Mouse (Mus musculus) intestine, embryonic 14.5 days (tissue): ENCODE results near the gene Gpr160. TPM values are rescaled to one million over a fixed set of nuclear protein-coding genes. Genes with fewer than 3 reads are reported as not detected.

Experiments
- ATAC-seq: fragments of 200-750 bp; cut with Nextera tagmentation; replicated peaks from 2 replicates; pipeline ENCODE4 v1.8.0; 2017; ENCODE audit warnings: low read depth, moderate number of reproducible peaks, moderate TSS enrichment, moderate library complexity; ENCODE audit not compliant: low FRiP score, low TSS enrichment
- DNase-seq: peaks from one replicate; pipeline ENCODE4 v3.0.0-alpha.2; 2018; ENCODE audit warnings: low spot score
- H3K27ac ChIP-seq: fragments of 300-500 bp; sonication (generic); 2 replicates; pipeline ENCODE4 v1.5.1; 2014; ENCODE audit warnings: low read depth, mild to moderate bottlenecking, control low read depth
- H3K27me3 ChIP-seq: fragments of 300-500 bp; sonication (generic); replicated peaks from 2 replicates; pipeline ENCODE4 v1.6.1; 2014; ENCODE audit warnings: low read length, control low read depth; ENCODE audit not compliant: control insufficient read depth, insufficient read depth
- H3K36me3 ChIP-seq: fragments of 300-500 bp; sonication (generic); 2 replicates; pipeline ENCODE4 v1.6.1; 2014; ENCODE audit warnings: low read length, control low read depth; ENCODE audit not compliant: control insufficient read depth, insufficient read depth
- H3K4me1 ChIP-seq: fragments of 300-500 bp; sonication (generic); replicated peaks from 2 replicates; pipeline ENCODE4 v1.6.1; 2014; ENCODE audit warnings: low read length, control low read depth, mixed read lengths; ENCODE audit not compliant: control insufficient read depth, insufficient read depth
- H3K4me2 ChIP-seq: fragments of 300-500 bp; sonication (generic); 2 replicates; pipeline ENCODE4 v1.6.1; 2014; ENCODE audit warnings: low read length
- H3K4me3 ChIP-seq: fragments of 300-500 bp; sonication (generic); 2 replicates; pipeline ENCODE4 v1.5.1; 2014; ENCODE audit warnings: low read depth, low read length, control low read depth, mixed read lengths
- H3K9ac ChIP-seq: fragments of 300-500 bp; sonication (generic); 2 replicates; pipeline ENCODE4 v1.6.1; 2014; ENCODE audit warnings: mild to moderate bottlenecking, low read length
- H3K9me3 ChIP-seq: fragments of 300-500 bp; sonication (generic); 2 replicates; pipeline ENCODE4 v1.6.1; 2016; ENCODE audit warnings: low read length, control low read depth; ENCODE audit not compliant: control insufficient read depth
- WGBS: fragments of 180-500 bp; shearing (Covaris S2); extraction: QIAGEN DNeasy Blood & Tissue Kit; methylation state at CpG from one replicate; pipeline ENCODE4 v1.1.7; 2014; 5-methylcytosine and 5-hydroxymethylcytosine counted together
- polyA plus RNA-seq: library from polyadenylated mRNA; unstranded; fragments of >200 nt; fragmentation: Nextera tagmentation; extraction: Ambion mirVana; gene quantifications from 2 replicates; pipeline ENCODE4 v1.2.1, GENCODE M21; 2014

Gpr160 gene
- polyA plus RNA-seq, 1 experiment from 2014 or later: 4.0 TPM

- no peak overlapping the region for H3K9ac ChIP-seq
- no peaks in the 10 kb centered on the region for H3K36me3 ChIP-seq
- DNase-seq (no peak), ATAC-seq (no peak)
- H3K27me3 ChIP-seq: no peaks in the 10 kb centered on the region
- 80% methylated on average over 1 of the region's 1 CpGs for WGBS
- H3K4me3 ChIP-seq: no peak overlapping the region
- no peaks in the 10 kb centered on the region for H3K9me3 ChIP-seq
- no peak overlapping the region for H3K4me2 ChIP-seq
- H3K27ac ChIP-seq: no peak overlapping the region
- H3K4me1 ChIP-seq: no peaks in the 10 kb centered on the region
Observed at GRCm38 (mm10) chr3:30869995-30870394, 14.2 kb downstream of the Gpr160 start.

DNA sequence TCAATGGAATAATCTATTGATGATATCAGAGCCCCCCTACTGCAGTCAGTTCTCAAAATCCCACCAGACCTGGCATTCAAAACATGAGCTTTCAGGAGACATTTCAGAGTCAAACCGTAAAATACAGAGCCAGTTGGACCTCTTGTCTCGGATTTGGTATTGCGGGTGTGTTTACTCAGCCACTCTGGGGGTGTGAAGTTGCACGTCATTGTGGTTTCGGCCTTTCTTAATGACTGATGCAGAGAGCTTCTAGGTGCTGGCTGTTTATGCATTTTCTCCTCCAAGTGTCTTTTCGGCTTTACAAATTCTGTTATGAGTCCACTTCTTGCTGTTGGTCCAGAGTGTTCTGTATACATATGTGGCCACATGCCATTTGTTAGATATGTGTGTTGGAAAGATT, 21.0 kb downstream of the Gpr160 start:
- no peak for ATAC-seq
- Histone ChIP-seq H3K27me3 (no peaks in the 10 kb centered on the region), H3K4me3 (no peak overlapping the region), H3K4me2 (no peak overlapping the region), H3K36me3 (no peaks in the 10 kb centered on the region), H3K27ac (no peak overlapping the region), H3K9ac (no peak overlapping the region), H3K4me1 (no peaks in the 10 kb centered on the region), H3K9me3 (no peaks in the 10 kb centered on the region)
- no peak for DNase-seq
- 77% methylated on average over 6 of the region's 6 CpGs for WGBS

DNA sequence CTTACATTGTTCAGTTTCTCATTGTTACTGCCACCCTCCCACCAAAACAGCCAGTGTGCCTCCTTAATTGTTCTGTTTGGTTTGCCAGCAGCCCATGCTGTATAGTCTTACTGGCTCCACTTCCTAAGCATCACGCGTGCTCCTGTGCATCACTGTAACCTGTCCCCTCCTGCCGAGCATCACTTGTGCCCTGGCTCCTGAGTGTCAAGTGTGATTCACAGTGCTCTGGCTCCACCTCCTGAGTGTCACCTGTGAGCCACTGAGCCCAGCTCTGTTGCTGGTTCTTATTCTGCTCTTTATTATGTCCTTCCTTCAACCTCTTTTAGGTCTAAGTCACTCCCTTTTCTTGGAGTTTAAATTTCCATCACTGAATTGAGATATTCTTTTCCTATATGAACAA, 31.7 kb downstream of the Gpr160 start:
- Histone ChIP-seq H3K4me3 (no peak overlapping the region), H3K9ac (no peak overlapping the region), H3K4me1 (no peaks in the 10 kb centered on the region), H3K4me2 (no peak overlapping the region), H3K27ac (no peak overlapping the region), H3K9me3 (no peaks in the 10 kb centered on the region), H3K27me3 (no peaks in the 10 kb centered on the region), H3K36me3 (no peaks in the 10 kb centered on the region)
- ATAC-seq: no peak
- DNase-seq: no peak
- WGBS: 82% methylated on average over 3 of the region's 3 CpGs

DNA sequence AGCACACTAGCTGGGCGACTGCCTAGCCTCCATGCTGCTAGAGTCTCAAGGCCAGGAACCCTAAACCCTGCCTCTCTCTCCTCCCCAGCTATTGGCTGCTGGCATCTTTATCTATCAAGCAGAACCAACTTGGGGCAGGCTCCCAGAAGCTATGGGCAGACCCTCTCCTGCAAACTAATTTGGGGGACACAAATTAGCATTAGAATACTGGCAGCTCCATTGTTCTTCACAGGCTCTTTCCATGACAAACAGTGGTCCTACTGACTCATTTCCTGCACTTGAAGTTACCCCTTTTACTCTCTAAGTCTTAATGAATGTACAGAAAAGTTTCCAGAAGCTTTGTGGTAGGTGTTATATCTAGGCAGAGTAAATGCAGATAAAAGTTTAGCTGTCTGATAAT, 33.3 kb downstream of the Gpr160 start:
- Histone ChIP-seq H3K4me2 (no peak overlapping the region), H3K9ac (no peak overlapping the region), H3K36me3 (no peaks in the 10 kb centered on the region), H3K4me1 (no peaks in the 10 kb centered on the region), H3K27me3 (no peaks in the 10 kb centered on the region), H3K27ac (no peak overlapping the region), H3K9me3 (no peaks in the 10 kb centered on the region), H3K4me3 (no peak overlapping the region)
- 36% methylated on average over 1 of the region's 1 CpGs for WGBS
- DNase-seq: peak; percentile 20
- ATAC-seq: no peak

- DNase-seq: no peak
- Histone ChIP-seq H3K4me3 (no peak overlapping the region), H3K4me2 (no peak overlapping the region), H3K4me1 (no peaks in the 10 kb centered on the region), H3K27me3 (no peaks in the 10 kb centered on the region), H3K9ac (no peak overlapping the region), H3K36me3 (peaks cover 34% of the 10 kb centered on the region), H3K9me3 (no peaks in the 10 kb centered on the region), H3K27ac (no peak overlapping the region)
- ATAC-seq: no peak
- 59% methylated on average over 5 of the region's 5 CpGs for WGBS
Observed at GRCm38 (mm10) chr3:30896721-30897120, 41.0 kb downstream of the Gpr160 start.

DNA sequence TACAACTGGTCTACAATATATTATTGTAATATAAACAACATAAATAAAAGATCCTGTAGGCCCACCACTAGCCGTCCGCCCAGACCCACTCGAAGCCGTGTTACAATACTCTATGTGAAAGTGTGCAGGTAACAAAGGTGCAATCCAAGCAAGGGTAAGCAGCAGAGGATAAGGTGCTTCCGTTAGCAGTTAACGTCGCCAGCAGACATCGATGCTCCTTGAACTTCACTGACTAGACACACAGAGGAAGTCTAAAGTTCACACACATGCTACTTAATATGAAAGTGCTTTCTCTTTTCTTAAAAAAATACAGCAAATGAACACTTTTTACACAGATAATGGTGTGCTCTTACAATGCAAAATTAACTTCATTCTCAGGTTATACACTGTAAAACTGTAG, 43.7 kb downstream of the Gpr160 start:
- no peak overlapping the region for H3K9ac ChIP-seq
- H3K36me3 ChIP-seq: peaks cover 43% of the 10 kb centered on the region
- no peak overlapping the region for H3K4me2 ChIP-seq
- no peak overlapping the region for H3K4me3 ChIP-seq
- no peak overlapping the region for H3K27ac ChIP-seq
- no peaks in the 10 kb centered on the region for H3K9me3 ChIP-seq
- no peak for ATAC-seq
- WGBS: 84% methylated on average over 8 of the region's 8 CpGs
- H3K4me1 ChIP-seq: no peaks in the 10 kb centered on the region
- no peaks in the 10 kb centered on the region for H3K27me3 ChIP-seq
- DNase-seq: no peak

GRCm38 (mm10) chr3:30904658-30905057, 48.9 kb downstream of the Gpr160 start:
- Histone ChIP-seq H3K27me3 (no peaks in the 10 kb centered on the region), H3K4me3 (no peak overlapping the region), H3K36me3 (peaks cover 63% of the 10 kb centered on the region), H3K4me2 (no peak overlapping the region), H3K4me1 (no peaks in the 10 kb centered on the region), H3K27ac (no peak overlapping the region), H3K9me3 (no peaks in the 10 kb centered on the region), H3K9ac (no peak overlapping the region)
- DNase-seq: no peak
- 71% methylated on average over 1 of the region's 1 CpGs for WGBS
- no peak for ATAC-seq

DNA sequence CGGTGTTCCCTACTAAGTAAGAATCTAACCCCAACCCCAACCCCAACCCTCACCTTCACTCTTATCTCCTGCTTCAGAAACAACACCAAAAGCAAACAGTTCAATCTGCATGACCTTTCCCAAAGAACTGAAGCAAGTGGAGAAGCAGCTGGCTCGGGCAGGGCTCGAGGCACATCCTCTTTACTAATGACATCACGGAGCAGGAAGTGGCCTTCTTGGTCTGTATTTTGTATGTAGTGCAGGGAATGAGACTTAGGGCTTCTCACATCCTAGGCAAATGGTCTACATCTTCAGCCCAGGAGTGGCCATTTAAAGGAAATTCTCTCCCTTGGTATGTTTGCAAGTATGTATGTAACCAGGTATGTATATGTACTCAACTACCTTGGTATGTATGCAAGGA, 61.4 kb downstream of the Gpr160 start:
- no peaks in the 10 kb centered on the region for H3K4me1 ChIP-seq
- WGBS: 64% methylated on average over 4 of the region's 4 CpGs
- no peak overlapping the region for H3K4me2 ChIP-seq
- no peak overlapping the region for H3K9ac ChIP-seq
- no peaks in the 10 kb centered on the region for H3K27me3 ChIP-seq
- peaks cover 84% of the 10 kb centered on the region for H3K36me3 ChIP-seq
- no peak overlapping the region for H3K27ac ChIP-seq
- no peak for ATAC-seq
- no peak for DNase-seq
- H3K4me3 ChIP-seq: no peak overlapping the region
- no peaks in the 10 kb centered on the region for H3K9me3 ChIP-seq

GRCm38 (mm10) chr3:30927664-30928063, 71.9 kb downstream of the Gpr160 start:
- DNase-seq (no peak), ATAC-seq (no peak)
- Histone ChIP-seq H3K4me2 (no peak overlapping the region), H3K4me1 (no peaks in the 10 kb centered on the region), H3K27me3 (no peaks in the 10 kb centered on the region), H3K36me3 (peaks cover 41% of the 10 kb centered on the region), H3K4me3 (no peak overlapping the region), H3K9ac (no peak overlapping the region), H3K27ac (no peak overlapping the region), H3K9me3 (no peaks in the 10 kb centered on the region)
- WGBS: 97% methylated on average over 3 of the region's 3 CpGs
